Mouse (Mus musculus) midbrain, embryonic 16.5 days (tissue): ENCODE measurements at regions not wholly inside any gene's neighbourhood (a gene's known extent, or its start where the extent isn't known, plus 50 kb on each side); places are given as distances from the start of the nearest gene placed in this dataset.

Experiments used
- ATAC-seq: fragments of 200-750 bp; cut with Nextera tagmentation; 2 replicates; pipeline ENCODE4 v1.8.0; 2017; ENCODE audit warnings: moderate TSS enrichment
- H3K27ac ChIP-seq: fragments of 300-500 bp; sonication (generic); 2 replicates; pipeline ENCODE4 v1.5.1; 2014; ENCODE audit warnings: mild to moderate bottlenecking, low read length, mixed read lengths
- H3K27me3 ChIP-seq: fragments of 300-500 bp; sonication (generic); 2 replicates; pipeline ENCODE4 v1.6.1; 2014; ENCODE audit warnings: low read depth, low read length, mixed read lengths; ENCODE audit not compliant: control insufficient read depth, insufficient read depth
- H3K36me3 ChIP-seq: fragments of 300-500 bp; sonication (generic); 2 replicates; pipeline ENCODE4 v1.6.1; 2014; ENCODE audit warnings: mild to moderate bottlenecking, low read length, moderate library complexity, mixed read lengths; ENCODE audit not compliant: control insufficient read depth, insufficient read depth
- H3K4me1 ChIP-seq: fragments of 300-500 bp; sonication (generic); 2 replicates; pipeline ENCODE4 v1.6.1; 2014; ENCODE audit warnings: mild to moderate bottlenecking, low read length, mixed read lengths; ENCODE audit not compliant: control insufficient read depth, insufficient read depth
- H3K4me2 ChIP-seq: fragments of 300-500 bp; sonication (generic); 2 replicates; pipeline ENCODE4 v1.6.1; 2014; ENCODE audit warnings: mild to moderate bottlenecking, low read length, mixed read lengths
- H3K4me3 ChIP-seq: fragments of 300-500 bp; sonication (generic); 2 replicates; pipeline ENCODE4 v1.5.1; 2014; ENCODE audit warnings: low read depth, mild to moderate bottlenecking, low read length, moderate library complexity, mixed read lengths
- H3K9ac ChIP-seq: fragments of 300-500 bp; sonication (generic); 2 replicates; pipeline ENCODE4 v1.6.1; 2014; ENCODE audit warnings: low read depth, low read length, mixed read lengths
- H3K9me3 ChIP-seq: fragments of 300-500 bp; sonication (generic); replicated peaks from 2 replicates; pipeline ENCODE4 v1.6.1; 2014; ENCODE audit warnings: mild to moderate bottlenecking, low read length, mixed read lengths; ENCODE audit not compliant: control insufficient read depth, poor library complexity, severe bottlenecking
- WGBS: fragments of 180-500 bp; shearing (Covaris S2); extraction: QIAGEN DNeasy Blood & Tissue Kit; methylation state at CpG from one replicate; pipeline ENCODE4 v1.1.7; 2014; 5-methylcytosine and 5-hydroxymethylcytosine counted together

GRCm38 (mm10) chr2:148237121-148237520 is 158.0 kb upstream of the Sstr4 start:
- Histone ChIP-seq H3K27me3 (no peaks in the 10 kb centered on the region), H3K9me3 (no peaks in the 10 kb centered on the region), H3K4me3 (no peak overlapping the region), H3K4me2 (no peak overlapping the region), H3K27ac (no peak overlapping the region), H3K9ac (no peak overlapping the region), H3K36me3 (no peaks in the 10 kb centered on the region), H3K4me1 (no peaks in the 10 kb centered on the region)
- WGBS, result 86% methylated on average over 4 of the region's 4 CpGs
- ATAC-seq, result no peak

- no peak for ATAC-seq
- H3K36me3 ChIP-seq, result no peaks in the 10 kb centered on the region
- no peak overlapping the region for H3K4me2 ChIP-seq
- no peaks in the 10 kb centered on the region for H3K4me1 ChIP-seq
- no peak overlapping the region for H3K4me3 ChIP-seq
- no peaks in the 10 kb centered on the region for H3K27me3 ChIP-seq
- H3K9me3 ChIP-seq, result no peaks in the 10 kb centered on the region
- no peak overlapping the region for H3K9ac ChIP-seq
- 59% methylated on average over 3 of the region's 3 CpGs for WGBS
- no peak overlapping the region for H3K27ac ChIP-seq
Observed at GRCm38 (mm10) chr2:148239046-148239445, 156.1 kb upstream of the Sstr4 start.

DNA sequence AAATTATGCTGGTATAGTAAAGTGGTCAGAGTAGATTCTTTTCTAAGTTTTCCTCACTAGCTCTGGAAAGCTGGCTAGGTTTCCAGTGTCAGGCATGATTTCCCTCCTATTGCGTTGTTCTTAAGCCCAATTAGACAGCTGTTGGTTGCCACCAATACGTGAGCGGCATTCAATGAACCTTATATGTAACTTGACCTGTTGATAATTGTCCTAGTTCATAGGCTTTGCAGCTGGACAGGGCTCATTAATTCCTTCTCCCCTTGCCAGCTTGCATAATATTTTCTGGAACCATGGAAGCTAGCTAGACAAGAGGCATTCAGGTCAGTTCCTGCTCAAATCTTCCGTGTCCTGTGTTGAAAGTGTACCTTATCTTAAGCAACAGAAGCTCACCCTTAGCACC is 152.9 kb upstream of the Sstr4 start:
- WGBS, result 78% methylated on average over 4 of the region's 4 CpGs
- ATAC-seq, result no peak
- Histone ChIP-seq H3K9me3 (no peaks in the 10 kb centered on the region), H3K9ac (no peak overlapping the region), H3K4me3 (no peak overlapping the region), H3K27me3 (no peaks in the 10 kb centered on the region), H3K27ac (no peak overlapping the region), H3K4me1 (no peaks in the 10 kb centered on the region), H3K36me3 (no peaks in the 10 kb centered on the region), H3K4me2 (no peak overlapping the region)

- no peak overlapping the region for H3K4me3 ChIP-seq
- H3K4me2 ChIP-seq, result no peak overlapping the region
- 80% methylated on average over 2 of the region's 2 CpGs for WGBS
Observed at GRCm38 (mm10) chr2:148245575-148245974, 149.6 kb upstream of the Sstr4 start.

GRCm38 (mm10) chr2:148250902-148251301 is 144.2 kb upstream of the Sstr4 start:
- H3K27ac ChIP-seq, result no peak overlapping the region
- no peaks in the 10 kb centered on the region for H3K9me3 ChIP-seq
- no peak overlapping the region for H3K4me3 ChIP-seq
- H3K4me1 ChIP-seq, result no peaks in the 10 kb centered on the region
- H3K36me3 ChIP-seq, result no peaks in the 10 kb centered on the region
- WGBS, result 90% methylated on average over 1 of the region's 1 CpGs
- no peak overlapping the region for H3K9ac ChIP-seq
- H3K4me2 ChIP-seq, result no peak overlapping the region
- ATAC-seq, result no peak
- H3K27me3 ChIP-seq, result no peaks in the 10 kb centered on the region

More at GRCm38 (mm10) chr2:148245575-148245974, 149.6 kb upstream of the Sstr4 start:
- Histone ChIP-seq H3K36me3 (no peaks in the 10 kb centered on the region), H3K9me3 (no peaks in the 10 kb centered on the region), H3K9ac (no peak overlapping the region), H3K27me3 (no peaks in the 10 kb centered on the region), H3K27ac (no peak overlapping the region), H3K4me1 (no peaks in the 10 kb centered on the region)
- ATAC-seq, result no peak

DNA sequence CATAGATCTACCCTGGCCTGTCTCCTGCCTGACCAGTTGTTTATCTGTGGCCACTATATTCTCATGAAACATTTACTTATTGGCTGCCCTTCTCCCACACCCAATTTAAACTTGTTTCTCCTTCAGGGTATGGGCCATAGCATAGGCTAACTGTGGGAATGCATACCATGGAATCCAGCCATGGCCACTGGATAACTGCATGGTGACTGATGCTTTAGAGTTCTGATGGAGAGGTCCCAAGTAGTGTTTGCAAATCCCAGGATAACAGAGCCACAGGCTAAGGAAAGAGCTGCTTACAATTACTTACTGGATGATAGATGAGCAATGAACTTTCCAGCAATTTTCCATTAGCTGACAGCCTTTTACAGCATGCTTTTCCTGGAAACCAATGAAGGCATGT is 139.5 kb upstream of the Sstr4 start:
- H3K4me1 ChIP-seq, result no peaks in the 10 kb centered on the region
- H3K27me3 ChIP-seq, result no peaks in the 10 kb centered on the region
- no peak overlapping the region for H3K4me3 ChIP-seq
- H3K27ac ChIP-seq, result no peak overlapping the region
- no peak for ATAC-seq
- no peak overlapping the region for H3K9ac ChIP-seq
- no peaks in the 10 kb centered on the region for H3K36me3 ChIP-seq
- no peaks in the 10 kb centered on the region for H3K9me3 ChIP-seq
- no peak overlapping the region for H3K4me2 ChIP-seq

DNA sequence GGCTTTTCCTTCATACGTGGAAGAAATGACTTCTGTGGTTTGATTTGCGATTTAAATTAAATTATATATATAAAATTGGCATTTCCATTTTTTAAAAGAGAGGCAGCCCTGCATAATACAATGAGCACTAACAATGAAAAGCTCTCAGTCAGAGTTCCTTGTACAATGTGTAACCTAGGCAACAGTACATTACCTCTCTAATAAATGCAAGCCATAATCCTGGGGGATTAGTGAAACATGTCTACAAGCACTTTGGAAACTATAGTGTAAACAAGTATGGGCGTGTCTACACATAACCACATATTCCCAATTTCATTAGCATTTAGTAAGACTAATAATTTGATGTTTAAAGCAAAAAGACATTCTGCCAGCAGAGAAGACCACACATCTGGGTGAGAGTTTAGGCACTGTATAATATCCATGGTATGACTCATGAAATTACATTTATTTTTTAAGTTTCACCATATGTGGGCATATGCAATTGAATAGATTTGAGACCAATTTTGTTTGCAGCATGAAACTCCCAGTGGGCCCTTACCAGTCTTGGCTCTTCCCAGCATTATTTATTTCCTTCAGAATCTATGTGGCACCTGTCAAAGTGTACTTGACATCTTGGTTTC is 130.9 kb upstream of the Sstr4 start:
- H3K4me1 ChIP-seq, result no peaks in the 10 kb centered on the region
- H3K4me2 ChIP-seq, result no peak overlapping the region
- no peak overlapping the region for H3K4me3 ChIP-seq
- H3K9me3 ChIP-seq, result no peaks in the 10 kb centered on the region
- H3K27me3 ChIP-seq, result no peaks in the 10 kb centered on the region
- no peak overlapping the region for H3K9ac ChIP-seq
- 44% methylated on average over 3 of the region's 3 CpGs for WGBS
- H3K27ac ChIP-seq, result no peak overlapping the region
- ATAC-seq, result peak; percentile 94
- no peaks in the 10 kb centered on the region for H3K36me3 ChIP-seq

GRCm38 (mm10) chr2:148279200-148279599 is 115.9 kb upstream of the Sstr4 start:
- no peaks in the 10 kb centered on the region for H3K36me3 ChIP-seq
- H3K4me2 ChIP-seq, result no peak overlapping the region
- no peaks in the 10 kb centered on the region for H3K27me3 ChIP-seq
- no peak for ATAC-seq
- H3K9ac ChIP-seq, result no peak overlapping the region
- H3K4me1 ChIP-seq, result no peaks in the 10 kb centered on the region
- 96% methylated on average over 3 of the region's 3 CpGs for WGBS
- no peak overlapping the region for H3K27ac ChIP-seq
- H3K9me3 ChIP-seq, result no peaks in the 10 kb centered on the region
- no peak overlapping the region for H3K4me3 ChIP-seq

DNA sequence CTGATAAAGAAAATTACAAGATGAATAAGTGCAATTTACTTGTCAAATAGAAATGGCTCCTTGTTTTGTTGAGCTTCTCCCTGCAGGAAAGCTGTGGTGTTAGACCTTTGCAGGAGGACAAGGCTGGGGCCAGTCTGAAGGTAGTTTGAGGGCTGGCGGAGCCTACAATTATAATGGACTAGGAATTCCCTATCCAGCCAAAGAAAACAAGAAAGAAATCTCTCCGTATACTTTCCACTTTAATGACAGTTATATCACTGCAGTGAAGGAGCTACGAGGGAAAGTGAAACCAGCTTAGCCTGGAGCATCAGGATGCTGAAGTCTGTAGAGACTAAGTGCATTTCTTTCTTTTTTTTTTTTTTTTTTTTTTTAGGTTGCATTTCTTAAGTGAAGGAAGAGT is 104.8 kb upstream of the Sstr4 start:
- ATAC-seq, result no peak
- H3K4me2 ChIP-seq, result no peak overlapping the region
- H3K4me1 ChIP-seq, result no peaks in the 10 kb centered on the region
- H3K4me3 ChIP-seq, result no peak overlapping the region
- H3K9me3 ChIP-seq, result no peaks in the 10 kb centered on the region
- 80% methylated on average over 3 of the region's 3 CpGs for WGBS
- H3K9ac ChIP-seq, result no peak overlapping the region
- no peak overlapping the region for H3K27ac ChIP-seq
- H3K27me3 ChIP-seq, result no peaks in the 10 kb centered on the region
- no peaks in the 10 kb centered on the region for H3K36me3 ChIP-seq
